11 mouse cellular contexts compared by ENCODE assay signal in the genomic region with DNA sequence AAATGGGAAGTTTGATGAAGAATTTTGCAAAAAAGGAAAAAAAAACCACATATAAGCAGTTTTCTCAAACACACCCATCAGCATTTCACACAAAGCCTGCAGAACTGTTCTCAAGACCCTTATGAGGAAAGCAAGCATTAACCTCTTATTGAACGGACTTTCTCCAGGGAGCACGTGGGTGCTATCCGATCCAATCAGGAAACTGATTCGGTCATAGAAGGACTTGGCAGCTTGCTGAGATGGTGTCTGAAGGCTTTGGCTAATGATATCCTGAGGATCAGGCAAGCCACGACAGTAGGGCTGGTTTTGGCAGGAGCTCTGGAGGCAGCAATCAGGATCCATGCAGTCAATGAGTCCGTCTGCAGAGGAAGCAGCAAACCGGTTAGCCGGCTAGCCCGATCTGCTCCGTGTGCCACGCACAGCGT.
DNase-seq lines count a peak whose midpoint lies in the region; ATAC-seq and TF ChIP-seq lines count a peak whose summit lies in the region.
"Had no signal": no experiment of that assay in that cellular context is flagged by ENCODE, and none has a peak within 500 bp of the region (broad histone marks: within the 10 kb centered on the region; RNA-seq: fewer than 3 reads in every experiment).

No protein-coding gene starts in this region.

- no peaks in the 10 kb centered on the region for H3K27me3 ChIP-seq in lung, embryonic 14.5 days (ENCODE audit: insufficient read depth, low read length)
- H3K27me3 ChIP-seq in midbrain, postnatal 0 days (ENCODE audit: insufficient read depth, low read length), result no peaks in the 10 kb centered on the region
- H3K27me3 ChIP-seq: Patski had no signal

- WGBS in lung, embryonic 14.5 days, result 63% methylated on average over 12 of the region's 12 CpGs
- WGBS in midbrain, postnatal 0 days, result 46% methylated on average over 12 of the region's 12 CpGs

- no peaks in the 10 kb centered on the region for H3K36me3 ChIP-seq in lung, embryonic 14.5 days (ENCODE audit: insufficient read depth)
- H3K36me3 ChIP-seq in midbrain, postnatal 0 days (ENCODE audit: insufficient read depth, low read length), result peaks cover 3% of the 10 kb centered on the region

- ATAC-seq in lung, embryonic 14.5 days (ENCODE audit: insufficient read depth), result peak; percentile 44; the same call in 1 of the 2 replicates
- ATAC-seq in midbrain, postnatal 0 days (ENCODE audit: low FRiP score), result peak; percentile 65; the same call in 1 of the 2 replicates
- ATAC-seq: Patski had no signal

- no peaks in the 10 kb centered on the region for H3K4me1 ChIP-seq in lung, embryonic 14.5 days (ENCODE audit: insufficient read depth)
- no peaks in the 10 kb centered on the region for H3K4me1 ChIP-seq in midbrain, postnatal 0 days (ENCODE audit: insufficient read depth, low read length)

- H3K9ac ChIP-seq in lung, embryonic 14.5 days, result no peak overlapping the region
- H3K9ac ChIP-seq in midbrain, postnatal 0 days (replicated peaks; ENCODE audit: low read length, poor library complexity, severe bottlenecking), result no peak overlapping the region
- H3K9ac ChIP-seq: liver, embryonic 14.5 days had no signal

- H3K4me2 ChIP-seq in lung, embryonic 14.5 days, result peak overlapping the region; percentile 11; the same call in 1 of the 2 replicates
- no peak overlapping the region for H3K4me2 ChIP-seq in midbrain, postnatal 0 days (ENCODE audit: low read depth, low read length, poor library complexity, severe bottlenecking)

- H3K9me3 ChIP-seq in lung, embryonic 14.5 days (ENCODE audit: low read depth, low read length), result no peaks in the 10 kb centered on the region
- no peaks in the 10 kb centered on the region for H3K9me3 ChIP-seq in midbrain, postnatal 0 days (ENCODE audit: low read length)

- no peak for TF ChIP-seq CTCF in lung, embryonic 14.5 days (IDR thresholded peaks at IDR 0.05; ENCODE audit: low read depth)
- TF ChIP-seq CTCF in midbrain, postnatal 0 days (IDR thresholded peaks at IDR 0.05), result no peak

- H3K27ac ChIP-seq in lung, embryonic 14.5 days (ENCODE audit: low read depth), result no peak overlapping the region
- 0 out of 2 replicates have a peak overlapping the region, but pooled peaks have one; percentile 20 for H3K27ac ChIP-seq in midbrain, postnatal 0 days (ENCODE audit: low read depth, low read length)
- H3K27ac ChIP-seq: liver, embryonic 14.5 days had no signal

- peak; percentile 34 for DNase-seq in lung, embryonic 14.5 days
- DNase-seq in lung, postnatal 10 days, result no peak
- DNase-seq in cerebellum, postnatal 14 days, result peak; percentile 77 to 84
- peak; percentile 44 for DNase-seq in gastrocnemius, postnatal 25 days
- peak; percentile 79 for DNase-seq in midbrain, postnatal 0 days (ENCODE audit: low spot score)
- no peak for DNase-seq in adrenal gland, adult (ENCODE audit: inconsistent age in 2 of 2, low spot score in 1 of 2)
- DNase-seq in thymus, postnatal 10 days (ENCODE audit: low spot score in 2 of 2), result no peak
- DNase-seq in right cerebral cortex, postnatal 4 days, result no peak

- H3K4me3 ChIP-seq in lung, embryonic 14.5 days (ENCODE audit: low read depth, low read length), result no peak overlapping the region
- H3K4me3 ChIP-seq in midbrain, postnatal 0 days (ENCODE audit: low read depth, low read length), result no peak overlapping the region
- H3K4me3 ChIP-seq: erythroblast, embryonic 14.5 days had no signal

Comparison
In these comparisons a context has a peak if more than half of its experiments do, and no peak if none do; other contexts are left out.
1. DNase-seq: peak in lung, embryonic 14.5 days (single experiment), cerebellum, postnatal 14 days (2 of 2), gastrocnemius, postnatal 25 days (single experiment) and midbrain, postnatal 0 days (single experiment); none in lung, postnatal 10 days (single experiment), adrenal gland, adult (0 of 2), thymus, postnatal 10 days (0 of 2) and right cerebral cortex, postnatal 4 days (single experiment).